Mouse (Mus musculus) retina, postnatal 1 day (tissue): ENCODE results near the gene Mtfp1.
"Not testable (repeated sequence)": the region's sequence is repeated elsewhere in the genome, so short reads cannot be mapped to it uniquely, and the experiment has no call there.

Source experiments
- DNase-seq: peaks from one replicate; pipeline ENCODE4 v3.0.0-alpha.2; 2012

Mtfp1 gene

GRCm38 (mm10) chr11:4114541-4114940, 19.3 kb upstream of the Mtfp1 start:
- not testable (repeated sequence) for DNase-seq

- DNase-seq: no peak
These were observed 18.7 kb upstream of the Mtfp1 start for GRCm38 (mm10) chr11:4113970-4114369.

GRCm38 (mm10) chr11:4113496-4113895, 18.3 kb upstream of the Mtfp1 start:
- DNase-seq: no peak

- no peak for DNase-seq
These were observed 17.6 kb upstream of the Mtfp1 start for GRCm38 (mm10) chr11:4112861-4113260.

GRCm38 (mm10) chr11:4112033-4112432, 16.8 kb upstream of the Mtfp1 start:
- DNase-seq: no peak

- DNase-seq: no peak
These were observed 13.4 kb upstream of the Mtfp1 start for GRCm38 (mm10) chr11:4108691-4109090.

GRCm38 (mm10) chr11:4107901-4108300, 12.7 kb upstream of the Mtfp1 start:
- DNase-seq: not testable (repeated sequence)

GRCm38 (mm10) chr11:4105444-4105843, 10.2 kb upstream of the Mtfp1 start:
- DNase-seq: no peak

- DNase-seq: no peak
These were observed 9.7 kb upstream of the Mtfp1 start for GRCm38 (mm10) chr11:4104989-4105388.

GRCm38 (mm10) chr11:4103522-4103921, 8.3 kb upstream of the Mtfp1 start:
- no peak for DNase-seq

GRCm38 (mm10) chr11:4101851-4102250, 6.6 kb upstream of the Mtfp1 start:
- DNase-seq: no peak

GRCm38 (mm10) chr11:4099447-4099846, 4.2 kb upstream of the Mtfp1 start:
- DNase-seq: no peak

- DNase-seq: no peak
These were observed 3.6 kb upstream of the Mtfp1 start for GRCm38 (mm10) chr11:4098816-4099215.

- DNase-seq: no peak
These were observed 2.9 kb upstream of the Mtfp1 start for GRCm38 (mm10) chr11:4098120-4098519.

GRCm38 (mm10) chr11:4097091-4097621, 1.9 kb upstream of the Mtfp1 start:
- peak; percentile 42 for DNase-seq

GRCm38 (mm10) chr11:4096054-4096984, 1.1 kb upstream of the Mtfp1 start:
- DNase-seq: peak; percentile 100

GRCm38 (mm10) chr11:4094378-4095170, 671 bp downstream of the Mtfp1 start:
- DNase-seq: peak; percentile 86

- DNase-seq: peak; percentile 86
These were observed 1.5 kb downstream of the Mtfp1 start for GRCm38 (mm10) chr11:4093459-4094377.

GRCm38 (mm10) chr11:4087267-4087666, 8.0 kb downstream of the Mtfp1 start:
- peak; percentile 52 for DNase-seq

GRCm38 (mm10) chr11:4086246-4086645, 9.0 kb downstream of the Mtfp1 start:
- peak; percentile 76 for DNase-seq

GRCm38 (mm10) chr11:4083316-4084078, 11.7 kb downstream of the Mtfp1 start:
- peak; percentile 88 for DNase-seq

- peak; percentile 74 for DNase-seq
These were observed 15.0 kb downstream of the Mtfp1 start for GRCm38 (mm10) chr11:4080219-4080618.
